Mouse (Mus musculus) kidney, adult 2 months (tissue): ENCODE data around the gene Tns2.
"Not testable (repeated sequence)": the region's sequence is repeated elsewhere in the genome, so short reads cannot be mapped to it uniquely, and the experiment has no call there.

Experiments used
- CTCF ChIP-seq: fragments of 200-500 bp; conservative IDR thresholded peaks from 2 replicates; pipeline ENCODE4 v1.5.1; 2011; ENCODE audit warnings: low read depth, mild to moderate bottlenecking, control low read depth, low read length, moderate library complexity, mixed read lengths; ENCODE audit not compliant: insufficient read depth, insufficient read length
- POLR2A ChIP-seq: fragments of 200-500 bp; IDR thresholded peaks from one replicate; pipeline ENCODE4 v1.6.1; 2011; ENCODE audit warnings: low read depth, low read length, control low read depth

- TF ChIP-seq CTCF, POLR2A: not testable (repeated sequence)
These were observed 20.3 kb upstream of the Tns2 start for GRCm38 (mm10) chr15:102079924-102080323.
